Mouse (Mus musculus): ENCODE measurements at regions not wholly inside any gene's neighbourhood (a gene's known extent, or its start where the extent isn't known, plus 50 kb on each side); places are given as distances from the start of the nearest gene placed in this dataset.

DNA sequence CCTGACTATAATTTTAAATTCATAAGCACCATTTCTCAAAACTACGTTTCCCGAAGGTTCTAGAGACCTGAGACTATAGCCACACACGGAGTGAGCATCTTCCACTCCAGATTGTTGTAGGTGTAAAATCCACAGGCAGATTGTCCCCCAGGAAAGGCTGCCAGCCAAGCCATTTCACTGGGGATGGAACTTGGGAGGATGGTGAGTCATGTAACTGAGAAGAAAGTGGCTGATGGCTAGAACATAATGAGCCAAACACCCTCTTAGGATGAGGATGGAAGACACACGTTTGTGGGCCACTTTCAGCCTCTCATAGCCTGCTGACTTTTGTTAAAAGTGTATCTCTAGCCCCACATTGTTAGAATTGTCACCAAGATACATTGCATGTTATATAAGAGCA lies 564.1 kb downstream of the Btbd3 start:
- no peak for DNase-seq (ENCODE audit: inconsistent age in 2 of 2, low spot score in 1 of 2)

DNA sequence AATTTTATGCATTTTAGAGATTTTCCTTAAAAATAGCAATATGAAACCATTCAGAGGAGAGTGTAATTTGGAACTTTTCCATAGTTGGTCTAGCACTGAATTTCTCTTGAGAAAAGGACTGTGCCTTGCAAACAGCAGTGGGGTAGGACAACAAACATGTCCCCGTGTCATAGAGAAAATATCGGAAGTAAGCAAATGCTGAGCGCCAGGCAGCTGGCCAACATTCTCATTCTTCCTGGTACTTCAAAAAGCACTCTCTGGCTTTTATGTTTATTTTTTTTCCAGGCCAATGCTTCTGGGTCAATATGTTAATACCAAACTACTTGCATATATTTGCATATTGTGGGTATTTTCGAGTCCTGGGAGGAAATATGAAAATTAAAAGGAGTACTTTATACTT lies 568.5 kb downstream of the Btbd3 start:
- no peak for DNase-seq (ENCODE audit: inconsistent age in 2 of 2, low spot score in 1 of 2)

GRCm38 (mm10) chr2:138827813-138828570 lies 571.6 kb downstream of the Btbd3 start:
- no peak for DNase-seq (ENCODE audit: inconsistent age in 2 of 2, low spot score in 1 of 2)

DNA sequence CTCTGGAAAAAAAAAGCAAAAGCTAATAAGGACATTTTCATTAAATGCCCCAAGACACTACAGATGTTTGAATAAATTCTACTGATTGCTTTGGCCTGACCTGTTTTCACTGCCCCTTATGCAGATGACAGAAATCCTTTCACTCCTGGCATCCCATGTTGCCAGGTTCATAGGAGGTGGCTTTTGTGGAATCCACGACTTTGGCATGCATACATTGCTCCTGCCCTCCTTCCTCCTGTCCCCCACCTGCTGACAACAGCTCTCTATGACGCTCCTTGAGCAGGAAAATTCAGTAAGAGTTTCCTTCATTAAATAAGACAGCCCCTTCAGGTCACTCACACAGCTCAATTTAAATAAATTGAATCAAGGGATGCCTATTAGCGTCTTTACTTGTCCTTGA lies 582.5 kb downstream of the Btbd3 start:
- no peak for DNase-seq (ENCODE audit: inconsistent age in 2 of 2, low spot score in 1 of 2)

GRCm38 (mm10) chr2:138859121-138859520 lies 602.8 kb downstream of the Btbd3 start:
- no peak for DNase-seq (ENCODE audit: inconsistent age in 2 of 2, low spot score in 1 of 2)

GRCm38 (mm10) chr2:138896563-138896962 lies 597.1 kb upstream of the Sptlc3 start:
- no peak for DNase-seq (ENCODE audit: inconsistent age in 2 of 2, low spot score in 1 of 2)

- DNase-seq (ENCODE audit: inconsistent age in 2 of 2, low spot score in 1 of 2) = no peak
Measured at GRCm38 (mm10) chr2:138897101-138897500, 596.6 kb upstream of the Sptlc3 start.

GRCm38 (mm10) chr2:138937165-138937564 lies 556.5 kb upstream of the Sptlc3 start:
- DNase-seq (ENCODE audit: inconsistent age in 2 of 2, low spot score in 1 of 2) = no peak

GRCm38 (mm10) chr2:138939367-138939766 lies 554.3 kb upstream of the Sptlc3 start:
- no peak for DNase-seq (ENCODE audit: inconsistent age in 2 of 2, low spot score in 1 of 2)

DNA sequence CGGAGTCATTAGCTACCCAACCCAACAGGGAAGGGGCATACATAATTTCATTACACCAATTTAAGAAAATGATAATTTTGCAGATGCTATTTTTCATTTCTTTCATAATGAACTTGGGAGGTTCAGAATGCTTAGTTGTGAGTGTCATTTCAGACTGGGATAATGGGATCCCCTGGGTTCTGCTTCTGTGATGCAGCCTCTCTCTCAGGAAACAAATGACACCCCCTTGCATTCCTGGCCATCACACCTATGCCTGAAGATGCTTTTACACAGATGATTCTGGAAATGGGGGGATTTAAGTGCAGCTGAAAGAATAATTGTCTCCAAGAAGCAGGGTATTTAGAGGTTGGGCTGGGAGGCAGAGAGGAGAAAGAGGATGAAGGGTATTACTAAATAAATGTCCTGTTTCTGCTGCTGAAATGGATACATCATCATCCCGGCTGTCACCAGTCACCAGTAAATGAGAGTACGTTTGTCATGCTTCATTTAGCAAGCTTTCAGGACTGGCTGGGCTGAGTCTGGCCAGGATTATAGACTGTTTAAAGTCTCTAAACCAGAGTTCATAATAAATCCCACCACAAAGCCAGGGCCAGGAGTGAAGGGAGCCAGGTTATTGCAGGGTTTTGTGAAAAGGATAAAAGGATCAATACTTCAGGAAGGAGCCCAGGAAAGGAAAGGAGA lies 527.5 kb upstream of the Sptlc3 start:
- no peak for DNase-seq (ENCODE audit: inconsistent age in 2 of 2, low spot score in 1 of 2)

DNA sequence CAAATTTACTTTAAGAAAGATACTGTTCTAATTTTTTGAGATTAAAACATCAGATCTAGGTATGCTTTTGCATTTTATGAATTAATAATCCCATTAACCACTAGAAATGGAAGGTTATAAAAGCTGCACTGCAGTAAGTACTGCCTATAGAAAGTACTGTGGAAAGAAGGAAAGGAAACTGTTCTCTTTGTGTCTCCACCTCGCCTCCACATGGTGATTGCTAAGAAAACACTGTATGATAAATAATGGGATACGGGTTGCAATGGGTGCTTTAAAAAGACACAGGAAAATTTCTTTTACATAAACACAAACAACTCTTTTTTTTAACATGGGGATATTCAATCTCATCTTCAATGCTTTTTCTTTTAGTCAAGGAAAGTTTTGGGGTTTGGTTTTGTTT lies 519.2 kb upstream of the Sptlc3 start:
- no peak for DNase-seq (ENCODE audit: inconsistent age in 2 of 2, low spot score in 1 of 2)

GRCm38 (mm10) chr2:138990031-138990430 lies 503.7 kb upstream of the Sptlc3 start:
- no peak for DNase-seq (ENCODE audit: inconsistent age in 2 of 2, low spot score in 1 of 2)

DNA sequence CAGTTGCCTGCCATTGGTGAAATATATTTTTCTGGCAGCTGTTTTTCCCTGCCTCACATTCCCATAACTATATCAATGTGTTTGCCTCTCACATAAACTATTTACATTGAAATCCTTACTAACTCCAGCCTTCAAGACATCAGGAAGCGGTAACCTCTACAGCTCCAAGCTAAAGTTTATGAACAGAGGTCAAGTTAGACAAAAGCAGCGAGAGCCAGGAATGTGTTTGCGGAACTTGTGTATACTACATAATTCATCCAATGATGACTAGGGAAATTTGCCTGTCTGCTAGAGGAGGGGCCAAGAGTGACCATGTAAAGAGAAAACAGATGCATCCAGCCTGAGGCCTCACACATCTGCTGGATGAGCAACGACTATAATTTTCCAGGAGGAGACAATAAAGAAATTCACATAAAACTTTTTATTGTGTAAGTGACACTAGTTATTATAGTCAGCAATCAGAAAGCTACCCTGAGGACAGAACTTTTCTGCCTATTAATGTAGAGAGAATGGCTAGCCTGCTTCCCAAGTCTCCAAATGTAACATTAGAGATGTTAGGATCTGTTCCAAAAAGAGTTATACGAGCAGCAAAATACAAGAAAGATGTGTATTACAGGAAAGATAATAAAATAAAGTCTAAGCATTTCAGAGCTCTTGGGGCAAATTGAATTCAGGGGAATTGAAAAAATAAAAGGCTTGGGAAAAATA lies 461.5 kb upstream of the Sptlc3 start:
- DNase-seq (ENCODE audit: inconsistent age in 2 of 2, low spot score in 1 of 2) = no peak

GRCm38 (mm10) chr2:139034800-139035199 lies 458.9 kb upstream of the Sptlc3 start:
- no peak for DNase-seq (ENCODE audit: inconsistent age in 2 of 2, low spot score in 1 of 2)

DNA sequence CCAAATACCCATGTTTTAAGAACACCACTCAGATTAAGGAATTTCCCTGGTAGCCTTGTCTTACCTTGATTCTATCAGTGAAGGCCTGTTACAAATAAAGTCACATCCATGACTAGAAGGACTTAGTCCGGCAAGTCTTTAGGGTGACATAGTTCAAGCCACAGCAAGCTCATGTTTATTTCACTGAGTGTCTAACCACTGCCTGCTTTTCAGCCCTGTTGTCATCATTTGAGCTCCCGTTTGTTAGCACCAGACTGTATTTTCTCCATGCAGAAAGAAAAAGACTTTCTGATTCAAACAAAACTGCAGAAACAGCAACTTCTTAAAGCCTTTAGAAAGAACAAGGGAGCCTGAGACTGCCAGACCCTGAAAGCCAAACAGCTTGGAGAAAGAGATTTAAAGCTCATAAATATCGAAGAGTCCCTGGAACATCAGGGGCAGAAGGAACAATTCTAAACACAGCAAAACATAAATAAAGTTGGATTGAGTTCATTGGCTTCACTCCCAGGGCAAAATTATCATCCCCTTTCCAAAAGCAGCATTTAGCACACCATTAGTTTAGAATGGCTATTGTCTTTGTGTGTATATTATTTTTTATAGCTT lies 451.9 kb upstream of the Sptlc3 start:
- DNase-seq (ENCODE audit: inconsistent age in 2 of 2, low spot score in 1 of 2) = no peak

GRCm38 (mm10) chr2:139044684-139045083 lies 449.0 kb upstream of the Sptlc3 start:
- no peak for DNase-seq (ENCODE audit: inconsistent age in 2 of 2, low spot score in 1 of 2)

GRCm38 (mm10) chr2:139055249-139055648 lies 438.5 kb upstream of the Sptlc3 start:
- no peak for DNase-seq (ENCODE audit: inconsistent age in 2 of 2, low spot score in 1 of 2)

- no peak for DNase-seq (ENCODE audit: inconsistent age in 2 of 2, low spot score in 1 of 2)
Measured at GRCm38 (mm10) chr2:139069276-139069961, 424.3 kb upstream of the Sptlc3 start.

GRCm38 (mm10) chr2:139071690-139072089 lies 422.0 kb upstream of the Sptlc3 start:
- no peak for DNase-seq (ENCODE audit: inconsistent age in 2 of 2, low spot score in 1 of 2)

DNA sequence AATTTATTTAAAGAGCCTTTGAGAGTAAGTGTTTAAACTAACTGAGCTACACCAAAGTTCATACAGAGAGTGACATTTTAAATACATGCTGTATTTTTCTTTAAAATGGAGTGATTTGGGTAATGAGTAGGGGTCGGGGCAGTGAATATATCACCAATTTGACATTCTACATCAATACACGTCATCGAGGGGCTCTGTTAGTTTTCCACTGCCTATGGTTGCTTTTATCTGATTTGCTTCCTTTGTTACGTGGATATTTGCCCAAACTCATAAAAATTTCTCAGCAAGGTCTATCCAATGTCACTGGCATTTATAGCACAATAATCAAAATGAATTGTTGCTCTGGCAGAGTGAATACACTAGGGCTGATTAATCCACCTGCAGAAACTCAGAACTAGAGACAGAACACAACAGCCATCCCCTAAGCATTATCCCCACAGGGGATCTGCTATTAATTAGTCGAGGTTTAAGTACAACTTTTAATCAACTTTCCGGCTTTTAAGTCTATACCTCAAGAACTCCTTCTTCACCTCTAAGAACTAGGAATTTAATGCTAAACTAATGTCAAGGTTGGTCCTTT lies 400.1 kb upstream of the Sptlc3 start:
- no peak for DNase-seq (ENCODE audit: inconsistent age in 2 of 2, low spot score in 1 of 2)

DNA sequence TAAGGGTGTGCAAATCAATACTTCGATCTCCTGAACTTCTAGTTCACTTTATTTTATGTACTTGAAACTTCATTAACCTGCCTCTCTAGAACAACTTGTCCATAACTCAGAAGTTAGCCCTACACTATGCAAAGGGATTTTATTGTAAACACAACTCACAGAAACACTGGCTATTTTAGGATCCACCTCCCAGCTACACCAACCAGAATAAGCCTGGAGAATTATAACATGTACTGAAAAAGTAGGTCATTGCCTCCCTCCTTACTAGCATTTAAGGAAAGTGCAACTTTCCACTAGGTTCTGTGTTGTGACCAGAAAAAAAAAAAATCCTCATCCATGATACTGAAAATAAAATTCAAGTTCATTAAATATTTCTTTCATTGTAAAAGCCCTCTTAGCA lies 382.0 kb upstream of the Sptlc3 start:
- DNase-seq (ENCODE audit: inconsistent age in 2 of 2, low spot score in 1 of 2) = no peak
